Mouse (Mus musculus) intestine, embryonic 14.5 days (tissue): Measurements from ENCODE around the gene Atp5d. TPM values are rescaled to one million over a fixed set of nuclear protein-coding genes. Genes with fewer than 3 reads are reported as not detected.

ENCODE experiments used
- ATAC-seq: fragments of 200-750 bp; cut with Nextera tagmentation; replicated peaks from 2 replicates; pipeline ENCODE4 v1.8.0; 2017; ENCODE audit warnings: low read depth, moderate number of reproducible peaks, moderate TSS enrichment, moderate library complexity; ENCODE audit not compliant: low FRiP score, low TSS enrichment
- DNase-seq: peaks from one replicate; pipeline ENCODE4 v3.0.0-alpha.2; 2018; ENCODE audit warnings: low spot score
- H3K27ac ChIP-seq: fragments of 300-500 bp; sonication (generic); 2 replicates; pipeline ENCODE4 v1.5.1; 2014; ENCODE audit warnings: low read depth, mild to moderate bottlenecking, control low read depth
- H3K27me3 ChIP-seq: fragments of 300-500 bp; sonication (generic); replicated peaks from 2 replicates; pipeline ENCODE4 v1.6.1; 2014; ENCODE audit warnings: low read length, control low read depth; ENCODE audit not compliant: control insufficient read depth, insufficient read depth
- H3K36me3 ChIP-seq: fragments of 300-500 bp; sonication (generic); 2 replicates; pipeline ENCODE4 v1.6.1; 2014; ENCODE audit warnings: low read length, control low read depth; ENCODE audit not compliant: control insufficient read depth, insufficient read depth
- H3K4me1 ChIP-seq: fragments of 300-500 bp; sonication (generic); replicated peaks from 2 replicates; pipeline ENCODE4 v1.6.1; 2014; ENCODE audit warnings: low read length, control low read depth, mixed read lengths; ENCODE audit not compliant: control insufficient read depth, insufficient read depth
- H3K4me2 ChIP-seq: fragments of 300-500 bp; sonication (generic); 2 replicates; pipeline ENCODE4 v1.6.1; 2014; ENCODE audit warnings: low read length
- H3K4me3 ChIP-seq: fragments of 300-500 bp; sonication (generic); 2 replicates; pipeline ENCODE4 v1.5.1; 2014; ENCODE audit warnings: low read depth, low read length, control low read depth, mixed read lengths
- H3K9ac ChIP-seq: fragments of 300-500 bp; sonication (generic); 2 replicates; pipeline ENCODE4 v1.6.1; 2014; ENCODE audit warnings: mild to moderate bottlenecking, low read length
- H3K9me3 ChIP-seq: fragments of 300-500 bp; sonication (generic); 2 replicates; pipeline ENCODE4 v1.6.1; 2016; ENCODE audit warnings: low read length, control low read depth; ENCODE audit not compliant: control insufficient read depth
- WGBS: fragments of 180-500 bp; shearing (Covaris S2); extraction: QIAGEN DNeasy Blood & Tissue Kit; methylation state at CpG from one replicate; pipeline ENCODE4 v1.1.7; 2014; 5-methylcytosine and 5-hydroxymethylcytosine counted together
- polyA plus RNA-seq: library from polyadenylated mRNA; unstranded; fragments of >200 nt; fragmentation: Nextera tagmentation; extraction: Ambion mirVana; gene quantifications from 2 replicates; pipeline ENCODE4 v1.2.1, GENCODE M21; 2014

The Atp5d gene
- polyA plus RNA-seq, 1 experiment from 2014 or later, result 627 TPM

DNA sequence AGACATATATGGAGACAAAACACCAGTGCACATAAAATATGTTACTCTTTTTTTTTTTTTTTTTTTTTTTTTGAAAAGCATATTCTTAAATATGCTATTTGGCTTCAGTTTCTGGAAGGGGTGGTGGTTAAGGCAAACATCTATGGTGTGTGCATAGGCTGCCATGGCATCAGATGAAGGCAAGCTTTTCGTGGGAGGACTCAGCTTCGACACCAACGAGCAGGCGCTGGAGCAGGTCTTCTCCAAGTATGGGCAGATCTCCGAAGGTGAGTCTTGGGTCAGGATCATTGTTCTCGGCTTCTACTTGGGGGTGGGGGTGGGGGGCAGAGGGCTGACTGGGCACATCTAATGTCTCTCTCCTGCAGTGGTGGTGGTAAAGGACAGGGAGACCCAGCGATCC is 31.2 kb downstream of the Atp5d start:
- Histone ChIP-seq H3K4me1 (peaks cover 39% of the 10 kb centered on the region), H3K4me2 (no peak overlapping the region)
- WGBS, result 88% methylated on average over 7 of the region's 7 CpGs

DNA sequence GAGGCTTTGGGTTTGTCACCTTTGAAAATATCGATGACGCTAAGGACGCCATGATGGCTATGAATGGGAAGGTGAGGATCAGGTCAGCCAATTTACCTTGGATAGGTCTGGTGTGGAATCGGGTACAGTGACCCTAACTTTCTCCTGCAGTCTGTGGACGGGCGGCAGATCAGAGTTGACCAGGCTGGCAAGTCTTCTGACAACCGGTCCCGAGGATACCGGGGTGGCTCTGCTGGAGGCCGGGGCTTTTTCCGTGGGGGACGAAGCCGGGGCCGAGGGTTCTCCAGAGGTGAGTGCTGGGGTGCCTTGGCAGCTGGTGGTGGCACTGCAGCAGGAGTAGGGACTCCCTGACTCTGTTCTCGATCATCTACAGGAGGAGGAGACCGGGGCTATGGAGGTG is 31.6 kb downstream of the Atp5d start:
- Histone ChIP-seq H3K4me3 (no peak overlapping the region), H3K9me3 (no peaks in the 10 kb centered on the region), H3K27ac (no peak overlapping the region), H3K36me3 (peaks cover 27% of the 10 kb centered on the region), H3K4me1 (peaks cover 37% of the 10 kb centered on the region), H3K9ac (no peak overlapping the region), H3K27me3 (no peaks in the 10 kb centered on the region), H3K4me2 (no peak overlapping the region)
- no peak for ATAC-seq
- whole genome bisulfite sequencing, result 94% methylated on average over 16 of the region's 16 CpGs
- DNase-seq, result no peak

More for the DNA sequence above, 31.2 kb downstream of the Atp5d start:
- Histone ChIP-seq H3K27ac (no peak overlapping the region), H3K9ac (no peak overlapping the region), H3K9me3 (no peaks in the 10 kb centered on the region), H3K36me3 (peaks cover 27% of the 10 kb centered on the region), H3K27me3 (no peaks in the 10 kb centered on the region), H3K4me3 (no peak overlapping the region)
- ATAC-seq (no peak), DNase-seq (no peak)

GRCm38 (mm10) chr10:80170601-80171021 is 32.2 kb downstream of the Atp5d start:
- Histone ChIP-seq H3K27ac (no peak overlapping the region), H3K36me3 (peaks cover 27% of the 10 kb centered on the region), H3K4me1 (peaks cover 32% of the 10 kb centered on the region), H3K9me3 (no peaks in the 10 kb centered on the region), H3K27me3 (no peaks in the 10 kb centered on the region), H3K9ac (no peak overlapping the region), H3K4me2 (no peak overlapping the region), H3K4me3 (no peak overlapping the region)
- no peak for ATAC-seq
- DNase-seq, result no peak
- 92% methylated on average over 19 of the region's 19 CpGs for WGBS

DNA sequence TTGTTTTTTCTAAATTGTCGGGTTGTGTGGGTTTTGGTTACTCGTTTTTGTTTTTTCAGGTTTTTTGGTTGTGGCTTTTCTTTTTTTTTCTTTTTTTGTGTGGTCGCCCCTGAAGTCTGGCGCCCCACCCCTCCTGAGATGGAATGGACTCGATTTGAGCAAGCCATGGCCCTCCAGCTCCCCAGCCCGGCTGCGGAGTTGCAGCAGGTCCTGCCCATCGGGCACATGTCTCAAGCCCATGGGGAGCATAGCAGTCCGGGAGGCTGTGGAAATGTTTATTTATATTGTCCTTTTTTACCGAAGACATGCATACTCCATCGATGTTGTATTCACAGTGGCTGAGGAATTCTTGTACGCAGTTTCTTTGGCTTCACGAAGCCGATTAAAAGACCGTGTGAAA is 32.8 kb downstream of the Atp5d start:
- H3K4me2 ChIP-seq, result no peak overlapping the region
- no peak overlapping the region for H3K4me3 ChIP-seq
- ATAC-seq (no peak), DNase-seq (no peak)
- WGBS, result 85% methylated on average over 15 of the region's 15 CpGs
- no peak overlapping the region for H3K9ac ChIP-seq
- no peaks in the 10 kb centered on the region for H3K27me3 ChIP-seq
- H3K27ac ChIP-seq, result no peak overlapping the region
- H3K36me3 ChIP-seq, result peaks cover 27% of the 10 kb centered on the region
- no peaks in the 10 kb centered on the region for H3K9me3 ChIP-seq
- peaks cover 26% of the 10 kb centered on the region for H3K4me1 ChIP-seq

DNA sequence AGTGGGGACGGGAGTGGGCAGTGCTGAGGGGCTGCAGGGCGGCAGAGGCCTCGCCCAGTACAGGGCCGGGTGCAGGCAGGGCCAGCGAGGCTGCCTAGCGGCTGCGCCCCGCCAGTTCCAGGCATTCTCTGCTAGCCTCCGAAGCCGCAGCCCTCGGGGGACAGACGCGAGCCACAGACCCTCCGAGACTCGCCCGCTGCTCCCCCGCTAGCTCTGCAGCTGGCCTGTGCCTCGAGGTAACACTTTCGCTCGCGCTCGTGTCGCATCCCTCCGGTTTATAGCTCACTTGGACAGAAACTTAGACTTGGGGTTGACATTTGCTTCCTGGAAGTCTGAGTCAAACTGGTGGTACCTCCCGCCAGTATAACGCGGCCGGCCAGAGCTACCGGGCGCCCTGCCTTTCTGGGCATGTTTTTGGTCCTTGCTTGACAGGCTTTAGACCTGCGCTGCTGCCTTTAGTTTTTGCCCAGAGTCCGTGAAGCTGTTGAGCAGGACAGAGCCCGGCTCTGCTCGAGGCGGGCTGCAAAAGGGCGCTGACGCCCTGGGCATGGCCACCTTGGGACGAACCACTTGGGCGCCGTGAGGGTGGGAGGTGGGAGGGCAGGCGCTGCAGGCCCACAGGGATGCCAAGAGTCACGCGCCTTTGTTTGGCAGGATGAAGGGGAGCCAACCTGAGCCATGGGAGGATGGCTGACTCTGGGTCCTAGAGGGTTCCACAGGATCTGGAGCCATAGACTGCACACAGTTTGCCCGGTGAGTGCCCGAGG is 33.5 kb downstream of the Atp5d start:
- Histone ChIP-seq H3K36me3 (peaks cover 27% of the 10 kb centered on the region), H3K27me3 (no peaks in the 10 kb centered on the region), H3K4me2 (peak overlapping the region; percentile 65), H3K4me1 (peaks cover 21% of the 10 kb centered on the region), H3K4me3 (peak overlapping the region; percentile 57; the same call in 1 of the 2 replicates), H3K9me3 (no peaks in the 10 kb centered on the region), H3K9ac (0 out of 2 replicates have a peak overlapping the region, but pooled peaks have one; percentile 13), H3K27ac (peak overlapping the region; percentile 90)
- ATAC-seq (no peak), DNase-seq (no peak)
- WGBS, result 86% methylated on average over 45 of the region's 45 CpGs

GRCm38 (mm10) chr10:80172527-80173292 is 34.3 kb downstream of the Atp5d start, which contains the start of gene 1600002K03Rik:
Gene 1600002K03Rik (plus strand): TSS chr10:80172944.
- no peaks in the 10 kb centered on the region for H3K27me3 ChIP-seq
- peak within 1 kb of the TSS; percentile 57 for H3K9ac ChIP-seq
- WGBS, result 7% methylated on average over 35 of the region's 35 CpGs
- H3K27ac ChIP-seq, result peak within 1 kb of the TSS; percentile 90
- ATAC-seq (peak; percentile 57), DNase-seq (peak; percentile 97)
- peaks cover 27% of the 10 kb centered on the region for H3K36me3 ChIP-seq
- peak within 1 kb of the TSS; percentile 65 for H3K4me2 ChIP-seq
- H3K9me3 ChIP-seq, result no peaks in the 10 kb centered on the region
- H3K4me3 ChIP-seq, result peak within 1 kb of the TSS; percentile 57
- peaks cover 19% of the 10 kb centered on the region for H3K4me1 ChIP-seq

DNA sequence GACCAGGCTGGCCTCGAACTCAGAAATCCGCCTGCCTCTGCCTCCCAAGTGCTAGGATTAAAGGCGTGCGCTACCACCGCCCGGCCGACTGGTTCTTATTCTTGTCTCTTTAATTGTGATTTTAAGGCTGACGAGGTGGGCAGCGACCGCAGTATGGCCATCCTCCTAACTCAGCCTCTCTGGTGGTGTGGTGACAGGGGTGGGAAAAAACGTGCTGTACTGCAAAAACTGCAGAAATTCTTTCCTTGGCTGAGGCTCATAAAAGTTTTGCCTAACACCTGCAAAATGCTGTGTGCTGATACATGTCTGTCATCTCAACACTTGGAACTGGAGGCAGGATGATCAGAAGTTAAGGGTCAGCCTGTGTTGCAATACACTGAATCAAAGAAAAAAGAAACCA is 34.9 kb downstream of the Atp5d start:
- Histone ChIP-seq H3K27me3 (no peaks in the 10 kb centered on the region), H3K9me3 (no peaks in the 10 kb centered on the region), H3K4me1 (peaks cover 19% of the 10 kb centered on the region), H3K4me3 (peak overlapping the region; percentile 57), H3K4me2 (peak overlapping the region; percentile 65), H3K36me3 (peaks cover 27% of the 10 kb centered on the region), H3K27ac (peak overlapping the region; percentile 90), H3K9ac (peak overlapping the region; percentile 57)
- WGBS, result 10% methylated on average over 11 of the region's 11 CpGs
- no peak for ATAC-seq
- no peak for DNase-seq

DNA sequence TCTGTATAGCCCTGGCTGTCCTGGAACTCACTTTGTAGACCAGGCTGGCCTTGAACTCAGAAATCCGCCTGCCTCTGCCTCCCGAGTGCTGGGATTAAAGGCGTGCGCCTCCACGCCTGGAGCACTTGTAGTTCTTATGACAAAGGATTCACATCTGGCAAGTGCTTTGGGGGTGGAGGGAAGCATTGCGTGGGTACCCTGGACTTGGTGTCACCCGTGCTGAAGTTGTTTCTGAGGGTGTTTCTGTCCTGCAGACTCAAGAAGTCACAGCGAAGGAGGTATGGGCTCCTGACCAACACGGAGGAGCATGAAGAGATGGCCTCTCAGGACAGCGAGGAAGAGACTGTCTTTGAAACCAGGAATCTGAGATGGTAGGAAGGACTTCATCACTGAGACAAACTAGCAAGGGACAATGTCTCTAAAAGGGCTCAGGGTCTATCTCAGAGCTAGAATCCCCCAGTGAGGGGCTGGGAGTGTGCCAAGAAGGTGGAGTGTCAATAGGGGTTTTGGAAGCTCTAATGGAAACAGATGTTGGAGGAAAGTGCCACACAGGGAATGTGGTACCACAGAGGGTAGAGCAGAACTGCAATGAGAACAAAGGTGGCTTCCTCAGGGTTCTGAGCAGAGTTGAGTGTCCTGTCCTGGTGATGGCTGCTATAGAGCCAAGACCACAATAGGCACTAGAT is 35.7 kb downstream of the Atp5d start:
- H3K36me3 ChIP-seq, result peaks cover 27% of the 10 kb centered on the region
- ATAC-seq, result no peak
- H3K4me2 ChIP-seq, result no peak overlapping the region
- H3K9ac ChIP-seq, result no peak overlapping the region
- H3K4me3 ChIP-seq, result no peak overlapping the region
- no peak overlapping the region for H3K27ac ChIP-seq
- H3K4me1 ChIP-seq, result peaks cover 12% of the 10 kb centered on the region
- DNase-seq, result no peak
- WGBS, result 78% methylated on average over 10 of the region's 10 CpGs
- H3K27me3 ChIP-seq, result no peaks in the 10 kb centered on the region
- H3K9me3 ChIP-seq, result no peaks in the 10 kb centered on the region
